Mouse (Mus musculus) limb, embryonic 15.5 days (tissue): Measurements from ENCODE around the gene Zfp819. TPM values are rescaled to one million over a fixed set of nuclear protein-coding genes. Genes with fewer than 3 reads are reported as not detected.
"Not testable (repeated sequence)": the region's sequence is repeated elsewhere in the genome, so short reads cannot be mapped to it uniquely, and the experiment has no call there.

ENCODE experiments used
- ATAC-seq: fragments of 200-750 bp; cut with Nextera tagmentation; 2 replicates; pipeline ENCODE4 v1.8.0; 2017; ENCODE audit warnings: low read depth, moderate TSS enrichment; ENCODE audit not compliant: insufficient number of reproducible peaks, low FRiP score, low TSS enrichment
- H3K27ac ChIP-seq: fragments of 300-500 bp; sonication (generic); 2 replicates; pipeline ENCODE4 v1.5.1; 2015; ENCODE audit warnings: moderate library complexity, mild to moderate bottlenecking, inconsistent platforms
- H3K27me3 ChIP-seq: fragments of 300-500 bp; sonication (generic); 2 replicates; pipeline ENCODE4 v1.6.1; 2015; ENCODE audit warnings: inconsistent platforms
- H3K36me3 ChIP-seq: fragments of 300-500 bp; sonication (generic); 2 replicates; pipeline ENCODE4 v1.6.1; 2015; ENCODE audit warnings: inconsistent platforms
- H3K4me1 ChIP-seq: fragments of 300-500 bp; sonication (generic); 2 replicates; pipeline ENCODE4 v1.6.1; 2015; ENCODE audit warnings: inconsistent platforms
- H3K4me2 ChIP-seq: fragments of 300-500 bp; sonication (generic); 2 replicates; pipeline ENCODE4 v1.6.1; 2015; ENCODE audit warnings: mild to moderate bottlenecking, inconsistent platforms
- H3K4me3 ChIP-seq: fragments of 300-500 bp; sonication (generic); 2 replicates; pipeline ENCODE4 v1.5.1; 2015; ENCODE audit warnings: mild to moderate bottlenecking, inconsistent platforms
- H3K9ac ChIP-seq: fragments of 300-500 bp; sonication (generic); 2 replicates; pipeline ENCODE4 v1.6.1; 2015; ENCODE audit warnings: inconsistent platforms
- H3K9me3 ChIP-seq: fragments of 300-500 bp; sonication (generic); 2 replicates; pipeline ENCODE4 v1.6.1; 2016; ENCODE audit warnings: inconsistent platforms
- WGBS: fragments of 180-500 bp; shearing (Covaris S2); methylation state at CpG from one replicate; pipeline ENCODE4 v1.1.7; 2015; 5-methylcytosine and 5-hydroxymethylcytosine counted together
- polyA plus RNA-seq: library from polyadenylated mRNA; unstranded; fragments of >200 nt; fragmentation: Nextera tagmentation; extraction: Ambion mirVana; gene quantifications from 2 replicates; pipeline ENCODE4 v1.2.1, GENCODE M21; 2015

Gene Zfp819
- polyA plus RNA-seq, 1 experiment from 2014 or later, result not detected

DNA sequence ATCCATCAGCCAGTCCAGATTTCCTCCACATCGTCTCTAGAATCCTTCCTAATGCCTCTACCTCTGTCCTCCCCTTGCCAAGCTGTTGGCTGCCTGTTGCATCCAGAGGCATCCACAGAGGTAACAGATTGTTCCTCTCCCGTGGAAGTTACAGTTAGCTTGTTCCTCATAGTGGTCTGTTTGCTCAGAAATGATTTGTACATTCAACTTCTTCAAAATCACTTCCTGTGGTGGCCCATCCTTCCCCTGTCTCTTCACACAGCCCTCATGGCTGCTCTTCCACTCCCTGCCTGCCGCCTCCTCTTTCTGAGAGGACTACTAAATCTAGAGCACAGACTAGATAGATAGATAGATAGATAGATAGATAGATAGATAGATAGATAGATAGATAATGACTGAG, 47.5 kb downstream of the Zfp819 start:
- Histone ChIP-seq H3K9me3 (no peaks in the 10 kb centered on the region), H3K27me3 (no peaks in the 10 kb centered on the region), H3K4me2 (no peak overlapping the region), H3K27ac (no peak overlapping the region), H3K9ac (no peak overlapping the region), H3K36me3 (no peaks in the 10 kb centered on the region), H3K4me3 (no peak overlapping the region), H3K4me1 (no peaks in the 10 kb centered on the region)
- no peak for ATAC-seq
- WGBS, result 74% methylated on average over 3 of the region's 3 CpGs

DNA sequence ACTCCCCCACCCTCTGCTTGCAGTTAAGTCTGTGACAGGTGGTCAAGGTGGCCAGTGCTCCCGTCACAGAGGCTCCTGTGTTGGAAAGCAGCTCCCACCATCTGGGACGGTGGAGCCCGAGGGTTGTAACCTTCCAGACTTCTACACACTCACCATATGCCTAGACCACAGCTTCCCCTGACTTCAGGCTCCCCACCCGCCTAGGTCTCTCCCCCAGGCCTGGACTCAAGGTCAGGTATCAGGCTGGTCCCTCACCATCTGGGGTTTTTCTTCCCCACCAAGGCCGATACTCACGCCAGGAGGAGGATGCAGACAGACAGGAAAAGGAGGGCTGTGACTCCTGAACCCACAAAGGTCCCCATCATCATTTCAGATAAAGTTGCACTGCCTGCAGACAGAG, 49.3 kb downstream of the Zfp819 start:
- Histone ChIP-seq H3K4me1 (no peaks in the 10 kb centered on the region), H3K4me2 (no peak overlapping the region), H3K36me3 (no peaks in the 10 kb centered on the region), H3K9me3 (no peaks in the 10 kb centered on the region), H3K4me3 (no peak overlapping the region), H3K27ac (no peak overlapping the region), H3K27me3 (no peaks in the 10 kb centered on the region), H3K9ac (no peak overlapping the region)
- WGBS, result 59% methylated on average over 6 of the region's 6 CpGs
- no peak for ATAC-seq

DNA sequence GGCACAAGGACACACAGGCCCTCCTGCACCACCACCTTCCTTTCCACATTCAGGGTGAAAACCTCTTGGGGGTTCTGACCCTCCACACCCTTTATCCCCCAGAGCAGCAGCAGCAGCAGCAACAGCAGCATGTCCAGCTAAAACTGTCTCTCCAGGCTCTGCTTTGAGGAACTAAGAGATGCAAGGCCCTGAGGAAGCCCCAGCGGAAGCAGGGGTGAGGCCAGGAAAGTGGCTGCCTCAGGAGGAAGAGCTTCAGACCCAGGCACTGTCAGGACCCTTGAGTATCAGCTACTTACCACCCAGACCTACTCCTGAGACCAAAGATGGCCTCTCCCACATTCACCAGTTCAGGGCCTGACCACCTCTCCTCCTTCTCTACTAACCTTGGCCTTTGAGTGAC, 53.0 kb downstream of the Zfp819 start, which contains the start of gene Siglece:
Gene Siglece, minus strand, starts transcription at position 160 of the 400 bp plus-strand sequence.
- Histone ChIP-seq H3K9me3 (no peaks in the 10 kb centered on the region; the same call in 1 of the 2 replicates), H3K9ac (no peak within 1 kb of the TSS), H3K36me3 (no peaks in the 10 kb centered on the region), H3K27ac (no peak within 1 kb of the TSS), H3K4me3 (no peak within 1 kb of the TSS), H3K4me2 (no peak within 1 kb of the TSS), H3K4me1 (no peaks in the 10 kb centered on the region), H3K27me3 (no peaks in the 10 kb centered on the region)
- ATAC-seq, result no peak
- whole genome bisulfite sequencing, result 71% methylated on average over 1 of the region's 1 CpGs

DNA sequence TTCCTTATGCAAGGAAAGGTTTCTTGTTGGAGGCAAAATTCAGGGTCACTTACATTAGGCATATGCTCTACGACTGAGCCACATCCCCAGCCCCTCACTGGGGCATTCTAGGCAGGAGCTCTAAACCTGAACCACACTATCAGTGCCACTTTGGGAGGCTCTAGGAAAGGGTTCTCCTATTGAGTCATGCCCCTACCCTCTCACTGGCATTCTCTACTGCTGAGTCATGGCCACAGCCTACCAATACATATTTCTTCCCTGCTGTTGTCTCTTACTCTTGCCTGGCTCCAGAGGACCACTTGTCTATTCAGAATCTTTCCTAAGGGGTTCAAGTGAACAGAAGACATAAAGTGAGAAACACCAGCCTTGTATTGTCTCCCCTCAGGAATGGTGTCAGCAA, 55.8 kb downstream of the Zfp819 start:
- no peak overlapping the region for H3K9ac ChIP-seq
- no peak overlapping the region for H3K4me3 ChIP-seq
- 91% methylated on average over 1 of the region's 1 CpGs for WGBS
- H3K4me1 ChIP-seq, result no peaks in the 10 kb centered on the region
- no peak for ATAC-seq
- no peak overlapping the region for H3K27ac ChIP-seq
- no peaks in the 10 kb centered on the region; the same call in 1 of the 2 replicates for H3K9me3 ChIP-seq
- no peaks in the 10 kb centered on the region for H3K36me3 ChIP-seq
- no peaks in the 10 kb centered on the region for H3K27me3 ChIP-seq
- H3K4me2 ChIP-seq, result no peak overlapping the region

DNA sequence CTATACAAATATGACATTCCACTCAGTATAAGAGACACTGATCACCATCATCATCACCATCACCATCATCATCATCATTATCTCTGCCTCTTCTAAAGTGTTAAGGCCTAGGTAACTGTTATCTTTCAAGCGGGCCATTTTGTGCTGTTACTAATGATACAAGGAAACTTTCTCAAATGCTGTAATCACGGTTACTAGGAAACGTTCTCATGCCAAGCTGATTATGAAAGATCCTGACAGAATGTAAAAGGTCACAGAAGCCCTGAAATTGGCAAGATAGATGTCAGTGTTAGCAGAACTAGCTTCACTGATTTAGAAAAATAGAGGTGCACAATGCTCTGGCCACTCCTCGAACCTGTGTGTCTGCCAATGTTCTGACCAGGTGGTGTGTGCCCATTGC, 60.3 kb downstream of the Zfp819 start:
- H3K9ac ChIP-seq, H3K4me1 ChIP-seq, H3K4me3 ChIP-seq, H3K9me3 ChIP-seq, ATAC-seq, H3K36me3 ChIP-seq, H3K27me3 ChIP-seq, H3K27ac ChIP-seq, H3K4me2 ChIP-seq: not testable (repeated sequence)
- 85% methylated on average over 4 of the region's 4 CpGs for WGBS

Other genes starting within 250 kb of the Zfp819 start
- gene Siglecg, start 199.0 kb upstream of the Zfp819 start, polyA plus RNA-seq, result 0.06 and 0.12 TPM in 2 replicates
- not detected in 2 replicates for gene Lim2, start 179.5 kb upstream of the Zfp819 start, polyA plus RNA-seq
- gene Nkg7, start 170.1 kb upstream of the Zfp819 start, polyA plus RNA-seq, result 3.4 and 4.2 TPM in 2 replicates
- not detected in 2 replicates for gene Cldnd2, start 166.4 kb upstream of the Zfp819 start, polyA plus RNA-seq
- 275 and 316 TPM in 2 replicates for gene Etfb, start 163.1 kb upstream of the Zfp819 start, polyA plus RNA-seq
- 0.37 and 0.99 TPM in 2 replicates for gene Gm45233, start 163.0 kb upstream of the Zfp819 start, polyA plus RNA-seq
- 18.1 and 21.7 TPM in 2 replicates for gene Vsig10l, start 144.0 kb upstream of the Zfp819 start, polyA plus RNA-seq
- gene Iglon5, start 117.1 kb upstream of the Zfp819 start, polyA plus RNA-seq, result 0.74 and 1.1 TPM in 2 replicates
- gene 4931406B18Rik, start 101.2 kb upstream of the Zfp819 start, polyA plus RNA-seq, result not detected in 2 replicates
- gene Cd33, start 62.7 kb upstream of the Zfp819 start, polyA plus RNA-seq, result 1.4 and 2.2 TPM in 2 replicates
- 3.6 and 4.3 TPM in 2 replicates for gene Zfp658, start 44.9 kb upstream of the Zfp819 start, polyA plus RNA-seq
- gene Zfp719, start 27.6 kb upstream of the Zfp819 start, polyA plus RNA-seq, result 14.2 and 14.5 TPM in 2 replicates
- not detected in 2 replicates for gene Ceacam18, start 27.5 kb downstream of the Zfp819 start, polyA plus RNA-seq
- gene Siglece, start 53.0 kb downstream of the Zfp819 start, polyA plus RNA-seq, result 1.2 TPM in 2 replicates
- 16.4 and 17.9 TPM in 2 replicates for gene Ctu1, start 64.8 kb downstream of the Zfp819 start, polyA plus RNA-seq
- not detected in 2 replicates for gene Klk14, start 83.2 kb downstream of the Zfp819 start, polyA plus RNA-seq
- 12.5 and 16.1 TPM in 2 replicates for gene Klk13, start 105.4 kb downstream of the Zfp819 start, polyA plus RNA-seq
- 0.22 and 0.32 TPM in 2 replicates for gene Klk12, start 161.7 kb downstream of the Zfp819 start, polyA plus RNA-seq
- 20.2 and 22.0 TPM in 2 replicates for gene Klk11, start 167.4 kb downstream of the Zfp819 start, polyA plus RNA-seq
- 38.4 and 45.0 TPM in 2 replicates for gene Klk10, start 173.9 kb downstream of the Zfp819 start, polyA plus RNA-seq
- gene Klk9, start 184.7 kb downstream of the Zfp819 start, polyA plus RNA-seq, result 1.5 TPM in 2 replicates
- gene Klk8, start 190.4 kb downstream of the Zfp819 start, polyA plus RNA-seq, result 60.6 and 64.4 TPM in 2 replicates
- gene Klk7, start 204.1 kb downstream of the Zfp819 start, polyA plus RNA-seq, result 6.7 and 13.4 TPM in 2 replicates
- gene Klk6, start 217.3 kb downstream of the Zfp819 start, polyA plus RNA-seq, result 0.13 and 0.25 TPM in 2 replicates
- gene Klk5, start 234.8 kb downstream of the Zfp819 start, polyA plus RNA-seq, result 18.1 and 25.3 TPM in 2 replicates